ENCODE assay signal across 10 mouse cellular contexts in genomic region chr3:149075488-149075851, GRCm38 (mm10).
A peak's percentile ranks its signal among the peaks of the same experiment; 100 is the strongest.
DNase-seq lines count a peak whose midpoint lies in the region; ATAC-seq and TF ChIP-seq lines count a peak whose summit lies in the region.
"Had no signal": no experiment of that assay in that cellular context is flagged by ENCODE, and none has a peak within 500 bp of the region (broad histone marks: within the 10 kb centered on the region; RNA-seq: fewer than 3 reads in every experiment).

No protein-coding gene starts in this region.

- peak; percentile 89 for ATAC-seq in forebrain, embryonic 14.5 days
- ATAC-seq: CD4-positive, CD25-positive, alpha-beta regulatory T cell, adult 4 months had no signal

- DNase-seq in gastrocnemius, adult 2 months: no peak
- DNase-seq in gastrocnemius, postnatal 25 days: no peak
- peak; percentile 95 for DNase-seq in Muller cell, postnatal 12 days (ENCODE audit: inconsistent ontology term)
- peak; percentile 90 for DNase-seq in forebrain, embryonic 14.5 days (ENCODE audit: low spot score)
- DNase-seq in layer of hippocampus, postnatal 14 days (ENCODE audit: low spot score in 2 of 2): peak; percentile 29 to 33
- DNase-seq in thymus, postnatal 0 days (ENCODE audit: low spot score): no peak
- DNase-seq in heart, adult 18-20 months: no peak
- no peak for DNase-seq in left cerebral cortex, postnatal 14 days (ENCODE audit: low spot score in 2 of 2)

- no peaks in the 10 kb centered on the region for H3K36me3 ChIP-seq in forebrain, embryonic 14.5 days (ENCODE audit: control insufficient read depth, insufficient read depth, low read length)

- WGBS in forebrain, embryonic 14.5 days: 7% methylated on average over 5 of the region's 5 CpGs

- intact Hi-C loops in gastrocnemius, adult 2 months (cut with DNase I): no loop called here
- intact Hi-C loops in left cerebral cortex, postnatal 14 days (cut with DNase I): loop anchor here (10.0 kb wide), 1 partner anchor 81 kb away; the partner anchor contains the start of gene Adgrl2

- H3K9me3 ChIP-seq in forebrain, embryonic 14.5 days (replicated peaks; ENCODE audit: control insufficient read depth, low read length): no peaks in the 10 kb centered on the region

- H3K27me3 ChIP-seq in forebrain, embryonic 14.5 days (replicated peaks; ENCODE audit: control insufficient read depth, insufficient read depth, low read length): 0 out of 2 replicates have a peak, but pooled peaks cover 3% of the 10 kb centered on the region

- H3K9ac ChIP-seq in forebrain, embryonic 14.5 days (ENCODE audit: low read length): no peak overlapping the region

- no peak for TF ChIP-seq CTCF in gastrocnemius, adult 2 months (IDR thresholded peaks at IDR 0.05)

- peak overlapping the region; percentile 58 for H3K4me3 ChIP-seq in gastrocnemius, adult 2 months
- H3K4me3 ChIP-seq in forebrain, embryonic 14.5 days (ENCODE audit: low read depth, low read length): no peak overlapping the region
- H3K4me3 ChIP-seq: erythroblast, embryonic 14.5 days had no signal

- peak overlapping the region; percentile 26; the same call in 1 of the 2 replicates for H3K4me2 ChIP-seq in forebrain, embryonic 14.5 days (ENCODE audit: low read length)

- H3K27ac ChIP-seq in gastrocnemius, adult 2 months: no peak overlapping the region
- no peak overlapping the region for H3K27ac ChIP-seq in forebrain, embryonic 14.5 days (ENCODE audit: low read depth, low read length)

- H3K4me1 ChIP-seq in forebrain, embryonic 14.5 days (ENCODE audit: control insufficient read depth, insufficient read depth, low read length): peaks cover 15% of the 10 kb centered on the region; the same call in 1 of the 2 replicates

Comparison
In these comparisons a context has a peak if more than half of its experiments do, and no peak if none do; other contexts are left out.
1. DNase-seq: peak in Muller cell, postnatal 12 days (single experiment), forebrain, embryonic 14.5 days (single experiment) and layer of hippocampus, postnatal 14 days (2 of 2); none in gastrocnemius, adult 2 months (single experiment), gastrocnemius, postnatal 25 days (single experiment), thymus, postnatal 0 days (single experiment), heart, adult 18-20 months (0 of 2) and left cerebral cortex, postnatal 14 days (0 of 2).